Mouse (Mus musculus): Measurements from ENCODE around the gene Lrrc14b. TPM values are rescaled to one million over a fixed set of nuclear protein-coding genes. Genes with fewer than 3 reads are reported as not detected.
A peak's percentile ranks its signal among the peaks of the same experiment; 100 is the strongest.

Gene Lrrc14b
- 1.2 and 3.7 TPM in 2 replicates for polyA plus RNA-seq (2012; rRNA removed)

DNA sequence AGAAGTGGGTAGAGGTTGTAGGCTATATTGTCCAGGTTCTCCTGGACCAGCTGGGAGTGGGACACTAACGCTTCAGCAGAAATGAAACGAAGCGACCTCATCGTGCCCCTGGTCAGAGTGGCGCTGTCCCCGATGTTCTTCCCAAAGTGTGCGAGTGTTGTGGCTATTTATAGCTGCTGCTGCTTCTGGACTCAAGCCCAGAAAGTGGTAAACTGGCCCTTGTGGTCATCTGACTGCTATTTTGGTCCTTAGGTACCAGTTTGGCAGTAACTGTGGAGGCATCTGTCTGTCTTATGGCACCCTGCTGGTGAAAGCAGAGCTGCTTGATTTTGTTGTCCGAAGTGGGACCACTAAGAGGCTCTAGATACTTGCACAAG, at the start of gene Lrrc14b:
TSS of gene Lrrc14b (minus strand) at position 147 of the 377 bp plus-strand sequence.
- H3K4me3 ChIP-seq (replicated peaks; ENCODE audit: extremely low read depth, low read depth, low read length), result no peak within 1 kb of the TSS
- DNase-seq, result no peak
- H3K4me1 ChIP-seq (ENCODE audit: control insufficient read depth, insufficient read depth, low read length), result 0 out of 2 replicates have a peak, but pooled peaks cover 4% of the 10 kb centered on the region
- TF ChIP-seq CTCF (IDR thresholded peaks at IDR 0.05; ENCODE audit: insufficient read depth, low read length) (no peak), POLR2A (IDR thresholded peaks at IDR 0.05; ENCODE audit: borderline replicate concordance, extremely low read depth, low read depth, low read length) (no peak)
- WGBS, result 30% methylated on average over 8 of the region's 8 CpGs

DNA sequence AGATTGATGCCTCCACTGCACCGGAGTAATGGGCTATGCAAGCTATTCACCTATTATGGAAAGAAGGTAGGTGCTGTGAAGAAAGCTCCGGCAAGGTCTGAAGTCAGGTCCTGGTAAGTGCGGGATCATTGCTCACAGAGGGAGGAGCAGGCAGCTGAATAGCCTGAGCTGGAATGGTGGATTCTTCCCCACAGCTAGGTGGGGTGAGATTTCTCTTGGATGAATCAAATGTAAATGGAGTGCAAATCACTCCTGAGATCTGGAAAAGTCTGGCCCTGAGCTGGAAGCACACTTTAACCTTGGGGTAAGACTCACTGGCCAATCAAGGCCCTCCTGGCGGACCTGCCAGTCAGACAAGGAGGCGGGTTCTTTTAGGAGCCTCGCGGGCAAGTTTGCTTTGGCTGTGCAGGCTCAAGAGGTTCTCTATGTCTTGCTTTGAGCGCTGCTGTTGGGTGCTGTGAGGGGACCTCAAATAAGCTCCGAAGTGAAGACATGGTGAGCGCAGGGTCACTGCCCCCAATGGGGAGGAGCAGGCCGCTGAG, 35.6 kb upstream of the Lrrc14b start, which contains the start of gene Ftl1-ps1:
TSS of gene Ftl1-ps1 (plus strand) at position 397 of the 542 bp plus-strand sequence.
- 17% methylated on average over 11 of the region's 11 CpGs for WGBS
- H3K4me3 ChIP-seq (replicated peaks; ENCODE audit: extremely low read depth, low read depth, low read length), result no peak within 1 kb of the TSS
- TF ChIP-seq CTCF (IDR thresholded peaks at IDR 0.05; ENCODE audit: insufficient read depth, low read length) (no peak), POLR2A (IDR thresholded peaks at IDR 0.05; ENCODE audit: borderline replicate concordance, extremely low read depth, low read depth, low read length) (no peak)
- no peak for DNase-seq
- H3K4me1 ChIP-seq (ENCODE audit: control insufficient read depth, insufficient read depth, low read length), result no peaks in the 10 kb centered on the region

DNA sequence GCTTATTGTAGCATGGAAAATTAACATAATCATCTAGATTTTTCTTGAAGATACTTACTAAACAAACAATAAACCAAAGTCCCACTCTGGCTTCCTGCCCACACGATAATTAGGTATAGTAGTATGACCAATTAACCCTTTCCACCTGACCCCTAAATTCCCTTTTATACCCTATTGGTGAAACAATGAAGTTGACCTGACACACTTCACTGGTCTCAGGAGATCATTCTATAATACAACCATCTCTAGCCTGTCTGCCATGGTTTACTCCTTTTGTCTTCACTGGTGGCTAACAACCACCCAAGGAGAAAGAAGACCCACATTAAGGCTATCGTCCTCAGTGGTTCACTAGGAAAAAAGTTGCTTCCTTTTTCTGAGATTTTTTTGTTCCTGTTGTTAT, 27.4 kb upstream of the Lrrc14b start:
- Histone ChIP-seq H3K4me3 (replicated peaks; ENCODE audit: extremely low read depth, low read depth, low read length) (no peak overlapping the region), H3K4me1 (ENCODE audit: control insufficient read depth, insufficient read depth, low read length) (no peaks in the 10 kb centered on the region)
- WGBS, result 61% methylated on average over 2 of the region's 2 CpGs
- TF ChIP-seq POLR2A (IDR thresholded peaks at IDR 0.05; ENCODE audit: borderline replicate concordance, extremely low read depth, low read depth, low read length), result no peak
- TF ChIP-seq CTCF (IDR thresholded peaks at IDR 0.05; ENCODE audit: insufficient read depth, low read length), result no peak
- no peak for DNase-seq

DNA sequence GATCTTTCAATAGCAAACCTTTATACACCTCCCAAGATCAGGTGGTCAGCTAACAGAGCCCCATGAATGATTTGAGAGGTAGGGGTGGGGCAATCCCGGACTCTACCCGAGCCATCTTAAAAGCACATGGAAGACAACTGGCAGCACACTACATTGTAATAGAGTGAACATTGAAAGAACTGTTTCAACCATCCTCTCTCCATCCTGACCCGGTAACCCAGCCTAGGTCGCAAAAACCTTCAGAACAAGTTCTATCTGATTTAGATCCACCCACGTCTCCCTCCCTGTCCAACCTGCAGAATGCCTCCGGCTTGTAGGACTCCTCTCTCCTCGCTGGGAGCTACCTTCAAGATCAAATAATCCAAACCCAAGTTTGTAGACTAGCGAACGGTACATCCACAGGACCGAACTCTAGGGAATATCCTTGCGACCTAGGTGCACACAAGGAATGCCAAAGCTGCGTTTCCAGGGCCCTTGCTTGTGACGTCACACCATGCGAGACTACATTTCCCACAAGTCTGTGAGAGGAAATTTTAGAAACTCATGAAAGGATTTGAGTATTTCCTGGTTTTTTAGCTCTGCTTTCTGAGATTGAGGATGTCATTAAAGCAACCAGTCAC, 26.7 kb upstream of the Lrrc14b start, which contains the start of gene Zfp72:
TSS of gene Zfp72 (minus strand) at position 466 of the 620 bp plus-strand sequence.
- TF ChIP-seq POLR2A (IDR thresholded peaks at IDR 0.05; ENCODE audit: borderline replicate concordance, extremely low read depth, low read depth, low read length) (peak; percentile 35; the same call in 1 of the 2 replicates), CTCF (IDR thresholded peaks at IDR 0.05; ENCODE audit: insufficient read depth, low read length) (no peak)
- Histone ChIP-seq H3K4me3 (replicated peaks; ENCODE audit: extremely low read depth, low read depth, low read length) (peak within 1 kb of the TSS; percentile 65), H3K4me1 (ENCODE audit: control insufficient read depth, insufficient read depth, low read length) (no peaks in the 10 kb centered on the region)
- DNase-seq, result peak; percentile 73
- 2% methylated on average over 14 of the region's 14 CpGs for WGBS

DNA sequence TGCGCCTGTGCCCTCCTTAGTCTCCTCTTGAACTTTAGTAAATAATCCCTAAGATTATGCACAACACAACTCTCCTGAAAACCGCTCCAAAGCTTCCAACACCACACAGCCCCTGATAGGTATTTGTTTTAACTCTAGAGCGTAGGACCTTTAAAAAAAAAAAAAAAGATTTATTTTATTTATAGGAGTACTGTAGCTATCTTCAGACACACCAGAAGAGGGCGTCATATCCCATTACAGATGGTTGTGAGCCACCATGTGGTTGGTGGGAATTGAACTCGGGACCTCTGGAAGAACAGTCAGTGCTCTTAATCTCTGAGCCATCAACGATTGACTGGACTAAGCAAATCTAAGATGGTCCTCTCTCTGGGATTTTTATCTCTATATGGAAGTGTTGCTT, 25.9 kb upstream of the Lrrc14b start:
- TF ChIP-seq POLR2A (IDR thresholded peaks at IDR 0.05; ENCODE audit: borderline replicate concordance, extremely low read depth, low read depth, low read length), result no peak
- no peak for TF ChIP-seq CTCF (IDR thresholded peaks at IDR 0.05; ENCODE audit: insufficient read depth, low read length)
- no peak for DNase-seq
- WGBS, result 55% methylated on average over 6 of the region's 6 CpGs
- Histone ChIP-seq H3K4me1 (ENCODE audit: control insufficient read depth, insufficient read depth, low read length) (no peaks in the 10 kb centered on the region), H3K4me3 (replicated peaks; ENCODE audit: extremely low read depth, low read depth, low read length) (no peak overlapping the region)

DNA sequence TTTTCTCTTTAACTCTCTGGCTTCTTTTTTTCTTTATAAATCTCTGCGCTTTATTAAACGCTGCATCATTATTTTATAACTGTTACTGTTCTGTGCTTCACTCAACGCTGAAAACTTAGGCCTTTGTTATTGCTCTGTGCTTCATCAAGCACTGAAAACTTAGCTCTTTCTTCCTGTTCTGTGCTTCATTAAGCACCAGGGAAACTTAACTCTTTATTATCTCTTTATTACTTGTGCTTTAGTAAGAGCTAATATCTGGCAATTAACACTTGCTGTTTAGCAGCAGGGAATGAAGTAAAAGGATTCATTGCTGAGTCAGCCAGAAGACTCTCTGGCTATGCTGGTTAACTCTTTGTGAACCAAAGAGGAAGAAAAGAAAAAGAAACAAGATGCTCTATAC, 18.5 kb upstream of the Lrrc14b start:
- TF ChIP-seq POLR2A (IDR thresholded peaks at IDR 0.05; ENCODE audit: borderline replicate concordance, extremely low read depth, low read depth, low read length), result no peak
- no peak for TF ChIP-seq CTCF (IDR thresholded peaks at IDR 0.05; ENCODE audit: insufficient read depth, low read length)
- no peaks in the 10 kb centered on the region for H3K4me1 ChIP-seq (ENCODE audit: control insufficient read depth, insufficient read depth, low read length)
- WGBS, result 63% methylated on average over 3 of the region's 3 CpGs
- no peak for DNase-seq
- H3K4me3 ChIP-seq (replicated peaks; ENCODE audit: extremely low read depth, low read depth, low read length), result no peak overlapping the region

DNA sequence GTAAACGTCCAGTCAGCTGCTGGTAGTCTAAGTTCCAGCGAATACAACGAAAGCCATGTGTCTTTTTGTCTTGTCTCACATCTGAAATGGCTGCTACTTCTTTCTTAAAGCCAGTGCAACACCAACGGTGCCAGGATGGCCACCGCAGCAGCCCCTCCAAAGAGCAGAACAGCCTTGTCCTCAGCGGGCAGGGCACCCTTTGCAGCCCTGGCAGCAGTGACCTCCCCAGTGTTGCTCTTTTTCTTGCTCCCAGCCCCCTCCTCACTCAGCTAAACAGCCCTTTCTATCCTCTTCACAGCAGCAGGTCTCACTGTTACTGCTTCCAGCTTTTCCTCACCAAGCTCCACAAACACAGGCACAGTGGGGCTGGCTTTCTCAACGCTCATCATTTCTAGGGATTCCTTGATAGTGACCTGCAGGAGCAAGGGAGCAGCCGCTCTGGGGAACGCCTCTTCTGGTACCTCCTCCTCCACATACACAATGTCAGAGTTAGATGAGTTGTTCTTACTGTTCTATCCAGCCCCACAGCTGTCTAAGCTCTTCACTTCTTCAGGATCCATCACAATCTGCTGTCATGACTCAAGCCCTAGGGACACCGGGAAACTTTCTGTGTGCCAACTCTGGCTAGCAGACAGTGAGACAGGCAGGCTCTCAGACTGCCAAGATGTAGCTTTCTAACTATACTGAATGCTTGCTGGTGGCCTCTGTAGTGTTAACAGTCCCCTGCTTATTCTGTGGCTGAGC, 17.9 kb upstream of the Lrrc14b start:
- no peaks in the 10 kb centered on the region for H3K4me1 ChIP-seq (ENCODE audit: control insufficient read depth, insufficient read depth, low read length)
- TF ChIP-seq CTCF (IDR thresholded peaks at IDR 0.05; ENCODE audit: insufficient read depth, low read length), result no peak
- TF ChIP-seq POLR2A (IDR thresholded peaks at IDR 0.05; ENCODE audit: borderline replicate concordance, extremely low read depth, low read depth, low read length), result no peak
- no peak overlapping the region for H3K4me3 ChIP-seq (replicated peaks; ENCODE audit: extremely low read depth, low read depth, low read length)
- WGBS, result 74% methylated on average over 10 of the region's 10 CpGs
- no peak for DNase-seq

DNA sequence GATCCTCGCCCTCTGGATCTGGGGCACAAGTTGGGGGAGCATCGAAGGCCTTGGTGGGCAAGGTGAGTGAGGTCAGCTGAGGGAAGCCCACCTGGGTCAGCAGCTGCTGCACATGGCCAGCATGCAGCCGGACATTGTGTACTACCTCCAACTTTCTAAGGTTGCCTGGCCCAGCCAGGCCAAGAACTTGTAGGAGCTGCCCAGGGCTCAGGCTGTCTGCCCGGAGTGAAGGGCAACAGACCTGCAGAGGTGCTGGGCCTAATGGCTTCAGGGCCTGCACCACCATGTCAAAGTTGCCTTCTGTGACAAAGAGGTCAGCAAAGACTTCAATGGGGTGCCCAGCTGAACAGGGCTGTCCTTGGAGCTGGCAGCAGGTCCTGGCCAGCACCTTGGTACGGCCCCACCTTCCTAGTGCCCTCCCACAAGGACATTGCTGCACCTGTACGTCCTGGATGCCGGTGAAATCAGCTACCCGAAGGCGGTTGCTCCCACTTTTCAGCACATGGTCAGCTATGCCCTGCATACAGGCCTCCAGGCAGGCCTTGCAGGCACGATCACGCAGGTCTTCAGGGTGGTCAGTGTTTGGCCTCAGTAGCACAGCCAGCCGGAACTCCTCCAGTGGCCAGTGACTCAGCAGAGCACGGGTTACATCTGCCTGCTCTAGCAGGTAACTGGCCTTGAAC, 488 bp downstream of the Lrrc14b start:
- H3K4me3 ChIP-seq (replicated peaks; ENCODE audit: extremely low read depth, low read depth, low read length), result no peak overlapping the region
- H3K4me1 ChIP-seq (ENCODE audit: control insufficient read depth, insufficient read depth, low read length), result 0 out of 2 replicates have a peak, but pooled peaks cover 4% of the 10 kb centered on the region
- TF ChIP-seq CTCF (IDR thresholded peaks at IDR 0.05; ENCODE audit: insufficient read depth, low read length) (no peak), POLR2A (IDR thresholded peaks at IDR 0.05; ENCODE audit: borderline replicate concordance, extremely low read depth, low read depth, low read length) (no peak)
- DNase-seq, result no peak
- WGBS, result 79% methylated on average over 13 of the region's 13 CpGs

DNA sequence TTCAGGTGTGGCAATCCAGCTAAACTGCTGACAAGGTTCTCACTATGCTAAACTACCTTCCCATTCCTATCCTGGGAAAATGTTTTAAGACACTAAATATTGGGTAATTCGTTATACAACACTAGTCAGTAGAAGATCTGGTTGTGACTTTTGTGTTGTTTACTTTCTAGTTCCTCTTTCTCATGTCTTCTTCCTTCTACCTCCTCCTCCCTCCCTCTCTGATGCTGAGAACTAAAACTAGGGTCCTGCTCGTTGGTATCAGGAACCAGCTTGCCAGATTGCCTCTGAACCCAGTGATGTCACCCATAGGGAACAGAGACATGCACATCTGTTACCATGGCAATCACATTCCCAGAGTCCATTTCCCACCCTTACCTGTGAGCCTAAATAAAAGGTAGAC, 1.6 kb downstream of the Lrrc14b start:
- DNase-seq, result no peak
- TF ChIP-seq POLR2A (IDR thresholded peaks at IDR 0.05; ENCODE audit: borderline replicate concordance, extremely low read depth, low read depth, low read length), result no peak
- no peak for TF ChIP-seq CTCF (IDR thresholded peaks at IDR 0.05; ENCODE audit: insufficient read depth, low read length)
- 55% methylated on average over 2 of the region's 2 CpGs for WGBS
- no peak overlapping the region for H3K4me3 ChIP-seq (replicated peaks; ENCODE audit: extremely low read depth, low read depth, low read length)
- 0 out of 2 replicates have a peak, but pooled peaks cover 4% of the 10 kb centered on the region for H3K4me1 ChIP-seq (ENCODE audit: control insufficient read depth, insufficient read depth, low read length)
